Mouse (Mus musculus) spleen, postnatal 4 days (tissue): ENCODE measurements at regions not wholly inside any gene's neighbourhood (a gene's known extent, or its start where the extent isn't known, plus 50 kb on each side); places are given as distances from the start of the nearest gene placed in this dataset.

ENCODE experiments used
- DNase-seq, 2 experiments: peaks; one replicate each; pipeline ENCODE4 v3.0.0; 2022; ENCODE audit warnings: low spot score in 2 of 2

DNA sequence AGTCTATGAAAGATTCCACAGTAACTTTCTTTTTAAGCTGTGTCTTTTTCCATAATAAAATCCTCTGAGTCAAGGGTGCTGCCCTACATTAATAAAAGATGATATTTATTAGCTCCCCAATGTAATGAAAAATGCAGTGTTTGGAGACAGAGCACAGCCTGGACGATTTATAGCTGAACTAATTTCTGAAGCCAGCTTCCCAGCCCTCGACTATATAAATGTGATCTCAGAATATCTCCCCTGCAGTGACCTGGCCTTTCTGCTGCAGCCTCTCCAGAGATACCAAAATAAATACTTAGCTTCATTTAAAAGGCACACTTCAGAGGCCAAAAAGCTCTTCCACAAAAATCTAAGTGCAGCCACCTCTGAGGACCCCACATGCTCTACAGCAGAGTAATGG, 534.7 kb downstream of the Zfp619 start:
- DNase-seq = no peak

DNA sequence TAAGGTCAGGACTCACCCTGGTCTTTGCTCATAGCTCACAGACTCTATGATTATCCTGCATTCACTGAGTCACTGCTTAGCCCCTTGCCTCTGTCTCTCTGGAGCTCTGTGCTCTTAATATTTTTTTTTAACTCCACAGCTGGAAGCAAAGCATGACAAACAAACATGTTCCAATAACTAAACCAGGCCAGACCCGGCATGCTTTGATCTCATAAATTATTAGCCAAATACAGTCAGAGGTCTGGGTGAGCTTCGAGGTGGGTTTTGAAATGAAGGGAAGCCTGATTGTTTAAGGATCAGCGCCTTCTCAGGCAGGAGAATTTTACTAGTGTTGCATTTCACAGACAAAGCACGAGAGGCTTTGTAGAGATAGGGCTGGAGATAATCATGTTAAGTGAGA, 541.3 kb downstream of the Zfp619 start:
- no peak for DNase-seq

DNA sequence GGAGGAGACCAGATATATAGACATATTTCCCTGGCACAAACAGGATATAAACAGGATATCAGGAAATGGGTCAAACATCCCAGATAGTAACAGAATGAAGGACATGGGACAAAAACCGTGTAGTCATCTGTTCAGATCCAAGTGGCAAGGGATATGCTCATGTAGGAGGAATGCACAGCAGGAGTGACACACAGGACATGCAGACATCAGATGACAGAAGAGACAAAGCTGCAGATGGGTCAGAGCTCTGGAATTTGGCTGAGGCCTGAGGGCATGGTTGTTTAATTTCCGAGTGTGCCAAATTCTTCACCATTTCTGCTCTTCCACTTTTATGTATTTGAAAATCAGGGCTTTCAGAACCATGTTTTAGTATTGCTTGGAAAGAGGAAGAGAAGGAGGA, 547.1 kb downstream of the Zfp619 start:
- no peak for DNase-seq

DNA sequence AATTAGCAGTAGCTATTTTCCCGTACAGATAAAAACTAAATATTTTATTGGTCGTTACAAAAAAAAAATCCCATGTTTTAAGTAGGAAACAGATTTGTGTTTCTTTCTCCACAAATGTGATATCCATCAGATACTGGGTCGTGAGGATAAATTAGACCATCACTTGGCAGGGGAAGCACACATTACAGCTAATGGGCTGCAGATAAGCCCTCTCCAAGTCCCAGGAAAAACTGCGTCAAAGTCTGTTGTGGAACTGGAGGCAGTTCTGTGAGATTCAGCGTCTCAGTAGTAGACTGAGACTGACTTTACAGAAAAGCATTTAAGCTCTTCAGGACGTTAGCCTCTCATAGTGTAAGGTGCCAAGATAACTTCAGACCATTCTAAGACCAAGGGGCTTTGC, 548.0 kb downstream of the Zfp619 start:
- DNase-seq = no peak

DNA sequence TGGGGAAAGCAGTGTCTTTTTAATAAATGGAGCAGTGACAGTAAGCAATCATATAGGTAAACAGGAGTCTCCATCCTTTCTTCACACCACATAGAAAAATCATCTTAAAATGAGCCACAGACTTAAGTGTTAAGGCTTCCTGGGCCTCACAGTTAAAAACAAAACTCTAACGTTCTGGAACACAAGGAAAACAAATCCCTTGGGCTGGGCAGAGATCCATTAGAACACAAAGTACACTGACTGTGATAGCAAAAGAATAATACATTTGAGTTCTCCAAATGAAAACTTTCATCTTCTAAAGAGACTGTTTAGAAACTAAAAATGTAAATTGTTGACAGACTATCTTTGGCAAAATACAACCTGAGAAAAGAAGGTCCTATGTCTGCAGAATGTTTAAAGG, 549.8 kb downstream of the Zfp619 start:
- DNase-seq = no peak

DNA sequence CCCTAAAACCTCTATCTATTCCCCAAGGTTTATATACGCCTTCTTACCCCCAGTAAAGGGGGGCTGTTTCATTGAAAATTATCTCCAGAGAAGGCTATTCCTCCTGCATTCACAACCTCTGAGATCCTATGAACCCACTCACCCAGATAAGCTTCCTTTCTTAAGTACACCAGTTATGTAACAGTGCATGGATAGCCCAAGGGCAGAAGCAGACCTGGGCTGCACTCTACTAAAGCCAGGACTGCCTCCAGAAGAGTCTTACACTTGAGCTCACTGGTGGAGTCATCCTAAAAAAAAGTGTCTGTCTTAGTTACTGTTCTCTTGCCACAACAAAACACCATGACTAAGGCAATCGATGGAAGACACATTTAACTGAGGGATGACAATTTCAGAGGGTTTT, 553.7 kb downstream of the Zfp619 start:
- DNase-seq = no peak

DNA sequence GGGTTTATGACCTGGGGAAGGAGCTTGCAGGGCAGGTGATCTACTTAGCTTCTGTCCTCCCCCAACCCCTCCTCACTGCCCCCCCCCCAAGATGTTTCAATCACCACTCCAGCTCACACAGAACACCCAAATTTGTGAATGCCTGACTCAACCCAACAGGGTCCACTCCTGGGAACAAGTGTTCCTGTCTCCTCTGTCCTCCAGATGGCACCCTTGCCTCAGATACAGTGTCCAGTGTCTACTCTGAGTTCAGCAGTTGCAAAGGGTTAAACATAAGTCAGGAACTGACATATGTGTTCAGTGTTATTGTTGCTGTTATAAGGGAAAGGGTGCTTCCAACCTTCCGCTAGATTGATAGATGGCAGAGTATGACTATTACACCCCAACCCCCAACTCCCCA, 554.9 kb downstream of the Zfp619 start:
- DNase-seq = no peak

DNA sequence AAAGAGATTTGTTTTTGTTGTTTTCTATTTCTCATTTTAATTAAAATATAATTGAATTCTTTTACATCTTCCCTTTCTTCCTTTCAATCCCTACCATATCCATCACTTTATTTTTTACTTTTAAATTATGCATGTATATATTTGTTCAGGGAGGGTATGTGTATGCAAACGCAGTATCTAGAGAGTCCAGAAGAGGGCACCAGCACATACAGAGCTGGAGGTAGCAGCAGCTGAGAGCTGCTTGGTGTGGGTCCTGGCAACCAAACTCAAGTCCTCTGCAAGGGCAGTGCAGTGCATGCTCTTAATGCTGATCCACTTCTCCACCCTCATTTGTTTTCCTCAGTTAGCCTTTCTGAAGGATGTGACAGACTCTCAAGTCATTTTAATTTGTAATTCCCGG, 568.7 kb downstream of the Zfp619 start:
- no peak for DNase-seq

DNA sequence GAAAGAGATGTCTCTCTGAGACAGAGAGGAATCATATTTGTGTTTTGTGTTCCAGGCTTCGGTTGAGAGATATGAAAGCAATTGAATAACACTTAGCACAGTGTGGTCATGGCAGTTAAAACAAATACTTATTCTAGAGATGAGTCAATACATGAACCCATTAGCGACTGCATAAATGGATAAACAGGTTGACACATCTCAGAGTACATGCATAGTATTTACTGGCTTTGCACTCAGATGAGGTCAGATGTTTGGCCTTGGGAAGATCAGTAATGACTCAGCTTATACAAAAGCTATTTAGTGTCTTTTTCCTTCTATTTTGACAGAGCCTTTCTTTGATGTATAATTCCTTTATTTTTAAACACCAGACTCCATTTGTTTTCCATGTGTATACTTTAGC, 579.5 kb downstream of the Zfp619 start:
- DNase-seq = no peak

DNA sequence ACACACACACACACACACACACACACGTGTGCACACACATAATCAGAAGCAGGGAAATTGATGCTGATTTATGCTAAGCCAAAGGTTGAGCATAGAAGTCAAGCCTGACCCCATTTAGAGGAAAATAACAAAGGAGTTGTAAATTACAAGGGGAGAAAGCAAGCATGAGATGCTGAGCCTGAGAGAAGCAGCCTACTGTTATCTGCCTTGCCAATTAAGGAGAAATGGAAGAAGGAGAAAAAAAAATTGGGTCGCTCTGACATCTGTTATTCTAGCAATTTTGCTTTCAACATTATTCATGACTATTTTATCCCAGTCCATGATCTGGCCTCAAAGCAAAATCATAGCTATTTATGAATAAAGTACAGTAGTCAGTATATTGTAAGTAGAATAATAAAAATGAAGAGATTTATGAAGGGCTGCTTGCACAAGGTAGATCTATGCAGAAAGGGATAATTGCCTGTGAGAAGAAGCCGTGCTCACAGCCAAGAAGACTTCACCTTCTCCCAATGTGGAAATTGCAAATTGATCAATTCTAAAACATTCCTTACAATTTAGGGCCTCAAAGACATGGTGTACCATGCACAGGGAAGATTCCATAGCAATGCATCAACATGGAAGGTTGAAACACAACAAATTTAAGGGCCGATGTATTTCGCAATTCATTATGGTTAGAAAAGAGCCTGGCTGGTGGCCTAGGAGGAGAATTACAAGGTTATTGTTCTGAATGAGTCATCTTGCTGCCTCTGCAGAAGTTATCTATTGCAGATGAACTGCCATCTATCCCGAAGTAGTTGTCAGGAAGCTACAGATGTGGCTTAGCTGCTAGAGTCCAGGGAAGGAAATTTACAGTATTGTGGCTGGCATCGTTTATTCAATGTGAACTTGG, 585.7 kb downstream of the Zfp619 start:
- DNase-seq = no peak

DNA sequence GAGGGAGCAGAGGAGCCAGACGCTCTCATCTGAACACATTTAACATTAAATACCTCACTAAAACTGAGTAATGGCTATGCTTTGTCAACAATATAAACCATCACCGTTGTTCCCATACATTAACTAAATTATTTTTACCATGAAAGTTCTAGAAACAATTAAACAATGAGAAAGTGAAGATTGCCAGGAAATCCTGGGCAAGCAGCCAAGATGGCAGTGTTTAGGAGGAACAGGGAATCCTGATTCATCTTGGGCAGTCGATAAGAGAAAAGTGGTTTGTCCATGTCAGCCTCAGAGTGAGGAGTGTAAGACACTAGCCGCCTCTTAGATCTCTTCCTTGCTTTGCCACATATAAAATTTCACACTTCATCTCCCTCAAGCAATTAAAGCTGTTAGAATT, 625.3 kb downstream of the Zfp619 start:
- DNase-seq = no peak

DNA sequence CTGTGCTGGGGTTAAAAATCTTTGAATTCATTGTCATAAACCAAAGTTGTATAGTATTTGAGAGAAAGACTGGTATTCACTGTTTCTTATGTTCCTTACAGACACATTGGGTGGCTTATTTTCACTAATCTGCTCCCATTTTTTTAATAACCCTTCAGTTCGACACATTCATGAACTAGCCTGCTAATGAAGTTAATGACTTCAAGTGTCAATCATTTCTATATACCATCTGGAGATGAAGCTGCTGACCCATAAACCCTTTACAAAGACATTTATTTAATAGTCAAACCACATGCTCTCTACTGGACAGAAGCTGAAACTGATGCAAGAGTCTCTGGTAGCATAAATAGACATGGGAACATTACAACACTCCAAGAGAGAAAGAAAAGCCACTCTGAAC, 626.9 kb downstream of the Zfp619 start:
- DNase-seq = no peak

DNA sequence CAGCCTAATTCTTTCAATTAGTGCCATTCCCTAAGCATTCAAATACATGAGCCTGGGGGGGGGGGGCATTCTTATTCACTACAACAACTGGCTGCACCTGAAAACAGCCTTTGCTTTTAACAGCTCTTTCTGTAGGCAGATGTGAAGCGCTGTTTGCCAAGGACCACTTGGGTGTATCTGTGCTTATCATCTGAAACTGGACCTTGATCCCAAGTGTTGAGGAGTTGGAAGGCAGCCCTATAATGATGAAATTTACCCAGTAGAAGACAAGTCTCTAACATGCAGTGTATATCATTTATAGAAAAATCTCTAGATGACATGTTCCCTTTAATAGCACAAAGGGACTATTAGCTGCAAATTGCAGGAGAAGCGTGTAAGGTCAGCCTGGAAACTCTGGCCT, 660.0 kb downstream of the Zfp619 start:
- DNase-seq = no peak

DNA sequence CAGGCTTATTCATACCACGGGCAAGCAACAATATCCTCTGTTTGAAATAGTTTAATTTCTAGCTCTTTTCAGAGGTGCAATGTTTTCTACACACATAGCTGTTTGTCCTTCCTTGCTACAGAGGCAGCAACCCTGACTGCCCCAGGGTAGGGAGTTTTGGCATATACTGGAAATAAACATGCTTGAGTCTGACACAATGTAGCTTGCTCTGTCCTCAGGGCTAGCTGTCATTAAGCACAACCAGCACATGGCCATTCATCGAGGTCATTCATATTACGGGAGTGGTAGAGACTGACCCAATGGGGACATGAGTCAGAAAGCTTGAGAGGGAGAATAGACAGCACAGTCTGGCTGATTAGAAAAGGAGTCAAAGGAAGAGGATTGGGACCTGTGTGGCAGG, 677.8 kb downstream of the Zfp619 start:
- peak in 1 of 2 experiments; percentile 7 for DNase-seq

DNA sequence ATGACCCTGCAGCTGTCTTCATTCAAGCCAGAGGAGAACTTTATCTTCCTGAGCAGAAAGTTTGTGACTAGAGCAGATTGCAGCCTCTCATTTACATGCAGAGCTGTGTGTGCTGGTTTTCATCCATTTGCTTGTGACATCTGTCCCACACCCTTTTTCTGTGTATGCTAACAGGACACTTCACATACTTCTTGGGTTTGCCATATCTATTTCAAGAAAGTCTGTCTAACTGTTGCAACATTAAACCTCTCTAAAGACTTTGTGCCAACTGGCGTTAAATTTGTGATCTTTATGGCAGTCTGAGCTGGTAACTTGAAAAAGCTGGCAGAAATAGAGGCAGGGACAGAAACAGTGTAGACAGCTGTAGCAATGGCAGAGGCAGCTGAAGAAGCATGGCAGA, 685.0 kb downstream of the Zfp619 start:
- no peak for DNase-seq

DNA sequence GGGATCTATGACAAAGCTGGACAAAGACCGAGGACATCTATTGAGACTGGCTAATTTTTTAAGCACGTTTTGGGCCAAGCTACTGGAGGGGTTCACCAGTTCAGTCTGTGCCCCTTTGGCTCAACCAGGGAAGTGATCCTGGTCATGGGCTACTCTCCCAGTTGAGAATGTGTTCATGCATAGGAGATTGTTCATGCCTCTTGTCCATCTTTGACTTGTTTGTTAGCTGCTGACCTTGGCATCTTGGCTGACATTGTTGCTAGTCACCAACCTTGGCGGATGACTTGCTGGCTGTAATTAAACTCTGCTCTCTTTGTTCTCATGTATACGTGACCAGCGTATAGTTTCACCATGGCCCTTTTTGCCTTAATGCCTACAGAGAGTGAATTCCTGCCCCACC, 686.2 kb upstream of the Vstm2b start:
- no peak for DNase-seq

DNA sequence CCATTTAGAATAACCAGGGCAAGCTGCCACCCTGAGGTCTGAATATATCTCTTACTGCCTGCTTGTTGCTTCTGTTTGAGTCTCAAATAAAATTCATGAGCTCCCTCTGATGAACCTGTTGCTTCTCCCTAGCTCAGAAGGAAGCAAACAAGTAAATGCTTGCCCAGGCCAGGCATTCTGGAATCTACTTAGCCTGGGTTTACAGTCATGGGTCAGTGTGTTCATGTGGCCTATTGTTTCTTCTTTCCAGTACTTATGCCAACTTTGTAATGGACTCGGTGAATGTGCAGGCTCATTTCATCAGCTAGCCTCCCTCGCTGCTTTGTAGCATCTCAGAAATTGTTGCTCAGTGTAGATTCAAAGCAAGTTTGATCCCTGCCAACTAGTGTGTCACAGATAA, 685.6 kb upstream of the Vstm2b start:
- DNase-seq = no peak

DNA sequence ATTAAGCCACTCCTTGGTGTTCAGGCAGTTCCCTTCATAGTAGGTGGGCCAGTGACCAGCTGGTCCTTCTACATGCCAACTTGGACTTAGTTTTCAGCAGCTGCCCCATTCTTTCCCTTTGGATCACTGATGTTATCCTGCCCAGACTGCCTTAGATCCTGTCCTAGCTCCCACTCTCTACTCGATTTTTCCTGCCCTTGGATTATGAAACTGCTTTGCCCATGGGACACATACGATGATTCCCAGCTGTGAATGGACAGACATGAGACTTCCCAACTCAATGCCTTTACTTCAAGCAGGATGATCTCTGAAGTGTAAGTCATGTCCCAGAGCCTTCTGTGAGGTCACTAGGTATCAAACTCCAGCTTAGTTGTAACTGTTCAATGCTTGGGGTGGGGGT, 684.5 kb upstream of the Vstm2b start:
- DNase-seq = no peak

DNA sequence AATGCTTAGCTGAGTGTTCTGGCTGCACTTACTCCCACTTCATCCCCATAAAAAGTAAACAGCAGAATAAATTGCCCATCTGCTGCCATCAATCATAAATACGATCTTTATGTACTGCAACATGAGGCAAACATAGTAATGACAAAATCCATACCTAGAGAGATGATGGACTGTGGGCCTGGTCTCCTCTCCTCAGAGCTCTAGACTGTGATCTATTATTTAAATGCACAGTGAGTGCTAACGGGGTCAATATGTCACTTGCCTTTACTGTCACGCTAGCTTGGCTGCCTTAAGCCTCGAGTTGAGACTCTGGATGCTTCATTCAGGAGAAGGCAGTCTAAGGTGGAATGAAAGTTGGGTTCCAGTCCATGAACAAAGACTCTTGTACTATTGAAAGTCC, 683.7 kb upstream of the Vstm2b start:
- DNase-seq = no peak

DNA sequence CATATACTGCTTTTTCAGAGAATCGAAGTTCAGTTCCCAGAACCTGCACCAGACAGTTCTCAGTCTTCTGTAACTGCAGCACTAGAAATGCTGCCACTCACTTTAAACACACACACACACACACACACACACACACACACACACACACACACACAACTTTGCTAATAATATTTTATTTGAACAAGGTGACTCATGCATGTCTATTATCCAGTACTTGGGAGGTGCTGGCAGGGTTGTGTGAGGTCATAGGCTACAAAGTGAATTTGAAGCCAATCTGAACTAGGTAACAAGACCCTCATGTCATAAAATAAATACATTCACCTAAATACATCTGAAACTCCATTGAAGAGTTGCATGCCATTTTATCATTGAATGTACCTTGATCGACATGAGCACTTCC, 682.9 kb upstream of the Vstm2b start:
- DNase-seq = peak in 1 of 2 experiments; percentile 10

DNA sequence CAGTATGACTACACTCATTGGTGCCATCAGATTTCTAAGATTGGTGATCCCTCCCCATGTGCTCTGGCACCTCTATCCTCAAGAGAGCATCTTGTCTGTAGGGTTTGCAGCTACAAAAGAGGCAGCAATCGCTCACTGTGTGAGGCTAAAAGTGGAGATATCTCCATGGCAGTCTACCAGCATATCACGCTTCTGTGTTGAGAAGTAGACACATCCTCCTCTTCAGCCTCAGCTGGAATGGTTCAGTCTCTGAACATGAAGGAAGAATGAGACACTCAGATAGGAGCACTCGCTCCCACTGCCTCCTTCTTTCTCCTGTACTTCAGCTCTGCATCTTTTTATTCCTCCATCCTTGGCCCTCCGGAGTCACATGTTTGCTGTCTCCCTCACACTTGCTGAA, 677.6 kb upstream of the Vstm2b start:
- DNase-seq = no peak

DNA sequence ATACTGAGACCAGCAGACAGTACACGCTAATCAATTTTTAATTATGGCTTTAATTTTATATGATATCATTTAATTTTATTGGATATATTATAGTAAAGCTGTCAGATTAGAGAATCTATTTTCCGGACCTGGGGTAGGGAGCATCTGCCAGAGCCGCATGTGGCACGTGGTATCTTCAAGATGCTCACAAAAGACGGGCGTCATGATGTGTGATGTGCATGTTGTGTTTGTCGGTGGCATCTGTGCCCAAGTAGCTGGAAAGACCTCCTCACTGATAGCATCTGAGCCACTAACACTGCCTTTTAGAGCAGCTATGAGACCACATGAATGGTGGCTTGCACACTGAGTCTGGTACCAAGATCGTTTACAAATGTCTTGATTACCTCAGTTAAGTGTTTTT, 652.9 kb upstream of the Vstm2b start:
- no peak for DNase-seq

DNA sequence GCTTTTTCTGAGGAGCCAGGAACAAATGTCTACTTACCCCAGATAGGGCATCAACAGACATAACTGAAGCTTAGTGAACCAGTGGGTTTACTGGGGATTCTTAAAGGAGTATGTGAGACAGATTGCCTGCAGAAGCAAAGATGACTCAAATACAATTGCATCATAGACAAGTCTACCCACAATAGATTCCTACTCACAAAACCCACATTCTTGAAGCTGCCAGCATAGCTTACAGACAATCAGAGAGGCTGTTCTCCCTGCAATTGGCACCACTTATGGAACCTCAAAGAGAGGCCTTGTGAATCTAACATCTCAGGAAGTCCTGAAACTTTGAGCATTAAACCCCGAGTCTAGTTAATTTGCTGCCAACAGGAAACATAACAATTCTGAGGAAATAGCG, 649.6 kb upstream of the Vstm2b start:
- DNase-seq = no peak

DNA sequence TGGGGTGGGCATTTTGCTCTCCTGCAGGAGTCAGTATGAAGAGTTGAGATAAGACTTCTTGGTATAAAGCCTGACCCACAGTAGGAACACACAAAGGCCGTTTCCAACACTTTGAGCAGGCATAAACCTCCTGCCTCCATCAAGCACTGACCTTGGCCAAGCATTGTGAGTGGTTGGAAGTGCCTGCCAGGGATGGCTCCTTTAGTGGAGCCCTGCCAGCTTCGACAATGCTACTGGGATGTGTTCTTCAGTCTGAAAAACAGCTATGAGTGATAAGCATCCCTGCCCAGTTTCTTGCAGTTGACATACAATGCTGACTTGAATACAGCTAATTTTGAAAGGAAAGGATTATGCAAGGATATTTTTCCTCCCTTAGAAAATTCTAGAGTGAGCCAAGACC, 644.6 kb upstream of the Vstm2b start:
- no peak for DNase-seq
